19 mouse cellular contexts compared by ENCODE assay signal in the genomic region with DNA sequence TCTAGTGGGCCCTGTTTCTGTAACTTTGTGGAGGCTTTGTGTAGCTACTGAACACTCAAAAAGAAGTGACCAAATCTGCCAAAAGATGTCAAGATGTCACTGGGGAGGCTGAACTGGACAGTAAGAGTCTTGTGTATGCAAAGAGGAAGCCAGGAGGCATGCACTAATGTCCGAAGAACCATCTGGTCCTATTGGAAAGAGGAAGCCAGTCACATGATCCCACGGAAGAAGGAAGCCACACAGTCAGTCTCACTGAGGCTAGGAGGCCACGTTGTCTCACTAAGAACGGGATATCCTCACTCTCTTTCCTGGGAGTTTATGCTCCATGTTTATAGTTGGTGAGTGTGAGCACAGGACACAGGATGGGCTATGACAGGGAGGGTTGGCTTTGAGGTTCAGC.
DNase-seq lines count a peak whose midpoint lies in the region; ATAC-seq lines count a peak whose summit lies in the region.
"Had no signal": no experiment of that assay in that cellular context is flagged by ENCODE, and none has a peak within 500 bp of the region (broad histone marks: within the 10 kb centered on the region; RNA-seq: fewer than 3 reads in every experiment).

No protein-coding gene starts in this region.

- intact Hi-C loops in heart, postnatal 14 days (cut with DNase I) = no loop called here

- peak; percentile 59 to 70 for ATAC-seq in hematopoietic stem cell, adult 5-6 weeks (replicated peaks in 1 of 2; ENCODE audit: insufficient read depth in 1 of 2, low FRiP score in 2 of 2, low TSS enrichment in 1 of 2, low read depth in 1 of 2, poor library complexity in 2 of 2, severe bottlenecking in 2 of 2)
- ATAC-seq in neutrophil, adult 5-6 weeks (ENCODE audit: extremely low read depth, insufficient number of reproducible peaks, low FRiP score, poor library complexity, severe bottlenecking) = peak; percentile 93
- ATAC-seq in frontal cortex, adult (ENCODE audit: low TSS enrichment) = no peak
- ATAC-seq: forebrain, embryonic 14.5 days; forebrain, postnatal 0 days; intestine, postnatal 0 days had no signal

- DNase-seq in heart, adult 11 months = peak; percentile 72
- no peak for DNase-seq in heart, postnatal 14 days
- no peak for DNase-seq in spleen, postnatal 4 days (ENCODE audit: low spot score in 2 of 2)
- DNase-seq: adrenal gland, adult 2 months; adrenal gland, postnatal 14 days; B cell, adult 2 months; cerebellum, adult 11 months; cerebellum, adult 2 months; cerebellum, adult 9-11 months; cerebellum, postnatal 25 days; embryo, embryonic 11 days; forebrain, postnatal 0 days; gastrocnemius, postnatal 25 days; heart, postnatal 36 days had no signal
